Mouse (Mus musculus): ENCODE results near the gene Radil. TPM values are rescaled to one million over a fixed set of nuclear protein-coding genes. Genes with fewer than 3 reads are reported as not detected.

Gene Radil
- polyA plus RNA-seq, 1 experiment from 2014 or later = 2.4 TPM

DNA sequence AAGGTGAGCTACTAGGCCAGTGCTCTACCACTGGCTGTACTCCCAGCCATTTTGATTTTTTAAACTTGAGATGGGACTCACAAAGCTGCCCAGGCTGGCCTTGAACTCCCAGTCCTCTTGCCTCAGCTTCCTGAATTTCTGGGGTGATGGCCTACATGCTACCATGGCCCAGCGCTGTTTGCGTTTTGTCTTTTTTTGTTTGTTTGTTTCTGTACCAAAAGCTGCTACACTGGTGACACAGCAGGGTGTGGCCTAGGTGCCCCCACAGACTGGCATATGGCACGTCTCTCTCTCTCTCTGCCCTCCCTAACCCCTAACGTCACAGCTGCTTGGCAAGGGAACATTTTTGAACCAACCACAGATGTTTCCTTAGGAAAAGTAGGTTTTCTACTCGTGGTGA is 91.1 kb downstream of the Radil start:
- 84% methylated on average over 5 of the region's 5 CpGs for WGBS

GRCm38 (mm10) chr5:142458791-142459557 is 91.9 kb downstream of the Radil start:
- Histone ChIP-seq H3K4me3 (ENCODE audit: low read depth, low read length) (no peak overlapping the region), H3K4me1 (ENCODE audit: control insufficient read depth, insufficient read depth, low read length) (no peaks in the 10 kb centered on the region), H3K4me2 (ENCODE audit: low read depth, low read length) (no peak overlapping the region), H3K36me3 (replicated peaks; ENCODE audit: control insufficient read depth, insufficient read depth, low read depth, low read length) (peaks cover 2% of the 10 kb centered on the region; the same call in 1 of the 2 replicates), H3K9me3 (replicated peaks; ENCODE audit: control insufficient read depth, low read length) (no peaks in the 10 kb centered on the region), H3K27me3 (ENCODE audit: control insufficient read depth, insufficient read depth, low read length) (no peaks in the 10 kb centered on the region), H3K27ac (replicated peaks; ENCODE audit: low read depth, low read length) (no peak overlapping the region), H3K9ac (replicated peaks; ENCODE audit: low read length) (no peak overlapping the region)
- DNase-seq (ENCODE audit: low spot score) = no peak
- WGBS = 86% methylated on average over 17 of the region's 17 CpGs
- ATAC-seq (replicated peaks; ENCODE audit: insufficient number of reproducible peaks, low FRiP score, low TSS enrichment, low read depth) = no peak

More for the DNA sequence above, 91.1 kb downstream of the Radil start:
- Histone ChIP-seq H3K36me3 (replicated peaks; ENCODE audit: control insufficient read depth, insufficient read depth, low read depth, low read length) (peaks cover 2% of the 10 kb centered on the region; the same call in 1 of the 2 replicates), H3K4me1 (ENCODE audit: control insufficient read depth, insufficient read depth, low read length) (0 out of 2 replicates have a peak, but pooled peaks cover 2% of the 10 kb centered on the region), H3K4me3 (ENCODE audit: low read depth, low read length) (no peak overlapping the region), H3K9me3 (replicated peaks; ENCODE audit: control insufficient read depth, low read length) (no peaks in the 10 kb centered on the region), H3K4me2 (ENCODE audit: low read depth, low read length) (no peak overlapping the region), H3K9ac (replicated peaks; ENCODE audit: low read length) (no peak overlapping the region), H3K27me3 (ENCODE audit: control insufficient read depth, insufficient read depth, low read length) (no peaks in the 10 kb centered on the region), H3K27ac (replicated peaks; ENCODE audit: low read depth, low read length) (no peak overlapping the region)
- DNase-seq (ENCODE audit: low spot score) = no peak
- ATAC-seq (replicated peaks; ENCODE audit: insufficient number of reproducible peaks, low FRiP score, low TSS enrichment, low read depth) = no peak

- peaks cover 7% of the 10 kb centered on the region; the same call in 1 of the 2 replicates for H3K36me3 ChIP-seq (replicated peaks; ENCODE audit: control insufficient read depth, insufficient read depth, low read depth, low read length)
- no peak overlapping the region for H3K4me3 ChIP-seq (ENCODE audit: low read depth, low read length)
- DNase-seq (ENCODE audit: low spot score) (no peak), ATAC-seq (replicated peaks; ENCODE audit: insufficient number of reproducible peaks, low FRiP score, low TSS enrichment, low read depth) (no peak)
- no peaks in the 10 kb centered on the region for H3K9me3 ChIP-seq (replicated peaks; ENCODE audit: control insufficient read depth, low read length)
- WGBS = 82% methylated on average over 10 of the region's 10 CpGs
- H3K27ac ChIP-seq (replicated peaks; ENCODE audit: low read depth, low read length) = no peak overlapping the region
- H3K9ac ChIP-seq (replicated peaks; ENCODE audit: low read length) = no peak overlapping the region
- H3K27me3 ChIP-seq (ENCODE audit: control insufficient read depth, insufficient read depth, low read length) = no peaks in the 10 kb centered on the region
- no peak overlapping the region for H3K4me2 ChIP-seq (ENCODE audit: low read depth, low read length)
- H3K4me1 ChIP-seq (ENCODE audit: control insufficient read depth, insufficient read depth, low read length) = no peaks in the 10 kb centered on the region
Observed at GRCm38 (mm10) chr5:142457345-142457744, 93.6 kb downstream of the Radil start.

- no peak overlapping the region for H3K4me3 ChIP-seq (ENCODE audit: low read depth, low read length)
- peaks cover 7% of the 10 kb centered on the region; the same call in 1 of the 2 replicates for H3K36me3 ChIP-seq (replicated peaks; ENCODE audit: control insufficient read depth, insufficient read depth, low read depth, low read length)
- H3K4me1 ChIP-seq (ENCODE audit: control insufficient read depth, insufficient read depth, low read length) = no peaks in the 10 kb centered on the region
- no peak overlapping the region for H3K9ac ChIP-seq (replicated peaks; ENCODE audit: low read length)
- WGBS = 63% methylated on average over 13 of the region's 15 CpGs
- no peaks in the 10 kb centered on the region for H3K27me3 ChIP-seq (ENCODE audit: control insufficient read depth, insufficient read depth, low read length)
- H3K27ac ChIP-seq (replicated peaks; ENCODE audit: low read depth, low read length) = no peak overlapping the region
- DNase-seq (ENCODE audit: low spot score) (no peak), ATAC-seq (replicated peaks; ENCODE audit: insufficient number of reproducible peaks, low FRiP score, low TSS enrichment, low read depth) (no peak)
- no peak overlapping the region for H3K4me2 ChIP-seq (ENCODE audit: low read depth, low read length)
- no peaks in the 10 kb centered on the region for H3K9me3 ChIP-seq (replicated peaks; ENCODE audit: control insufficient read depth, low read length)
Observed at GRCm38 (mm10) chr5:142456318-142456717, 94.6 kb downstream of the Radil start.

- Histone ChIP-seq H3K27ac (replicated peaks; ENCODE audit: low read depth, low read length) (no peak overlapping the region), H3K9me3 (replicated peaks; ENCODE audit: control insufficient read depth, low read length) (no peaks in the 10 kb centered on the region), H3K9ac (replicated peaks; ENCODE audit: low read length) (no peak overlapping the region), H3K4me1 (ENCODE audit: control insufficient read depth, insufficient read depth, low read length) (no peaks in the 10 kb centered on the region), H3K36me3 (replicated peaks; ENCODE audit: control insufficient read depth, insufficient read depth, low read depth, low read length) (peaks cover 7% of the 10 kb centered on the region; the same call in 1 of the 2 replicates), H3K4me3 (ENCODE audit: low read depth, low read length) (no peak overlapping the region), H3K4me2 (ENCODE audit: low read depth, low read length) (no peak overlapping the region), H3K27me3 (ENCODE audit: control insufficient read depth, insufficient read depth, low read length) (no peaks in the 10 kb centered on the region)
- no peak for ATAC-seq (replicated peaks; ENCODE audit: insufficient number of reproducible peaks, low FRiP score, low TSS enrichment, low read depth)
- no peak for DNase-seq (ENCODE audit: low spot score)
- 93% methylated on average over 13 of the region's 13 CpGs for WGBS
Observed at GRCm38 (mm10) chr5:142453742-142454141, 97.2 kb downstream of the Radil start.

GRCm38 (mm10) chr5:142451759-142452158 is 99.1 kb downstream of the Radil start:
- Histone ChIP-seq H3K9ac (replicated peaks; ENCODE audit: low read length) (no peak overlapping the region), H3K27ac (replicated peaks; ENCODE audit: low read depth, low read length) (no peak overlapping the region), H3K4me1 (ENCODE audit: control insufficient read depth, insufficient read depth, low read length) (peaks cover 3% of the 10 kb centered on the region; the same call in 1 of the 2 replicates), H3K4me2 (ENCODE audit: low read depth, low read length) (no peak overlapping the region), H3K36me3 (replicated peaks; ENCODE audit: control insufficient read depth, insufficient read depth, low read depth, low read length) (peaks cover 7% of the 10 kb centered on the region; the same call in 1 of the 2 replicates), H3K4me3 (ENCODE audit: low read depth, low read length) (no peak overlapping the region), H3K9me3 (replicated peaks; ENCODE audit: control insufficient read depth, low read length) (no peaks in the 10 kb centered on the region), H3K27me3 (ENCODE audit: control insufficient read depth, insufficient read depth, low read length) (no peaks in the 10 kb centered on the region)
- DNase-seq (ENCODE audit: low spot score) (peak; percentile 69), ATAC-seq (replicated peaks; ENCODE audit: insufficient number of reproducible peaks, low FRiP score, low TSS enrichment, low read depth) (no peak)
- WGBS = 11% methylated on average over 1 of the region's 1 CpGs

GRCm38 (mm10) chr5:142450846-142451245 is 100.1 kb downstream of the Radil start:
- Histone ChIP-seq H3K4me3 (ENCODE audit: low read depth, low read length) (no peak overlapping the region), H3K36me3 (replicated peaks; ENCODE audit: control insufficient read depth, insufficient read depth, low read depth, low read length) (peaks cover 7% of the 10 kb centered on the region; the same call in 1 of the 2 replicates), H3K4me1 (ENCODE audit: control insufficient read depth, insufficient read depth, low read length) (peaks cover 3% of the 10 kb centered on the region; the same call in 1 of the 2 replicates), H3K9ac (replicated peaks; ENCODE audit: low read length) (no peak overlapping the region), H3K9me3 (replicated peaks; ENCODE audit: control insufficient read depth, low read length) (no peaks in the 10 kb centered on the region), H3K27me3 (ENCODE audit: control insufficient read depth, insufficient read depth, low read length) (no peaks in the 10 kb centered on the region), H3K27ac (replicated peaks; ENCODE audit: low read depth, low read length) (no peak overlapping the region), H3K4me2 (ENCODE audit: low read depth, low read length) (no peak overlapping the region)
- DNase-seq (ENCODE audit: low spot score) = no peak
- ATAC-seq (replicated peaks; ENCODE audit: insufficient number of reproducible peaks, low FRiP score, low TSS enrichment, low read depth) = no peak
- 90% methylated on average over 9 of the region's 9 CpGs for WGBS

- no peaks in the 10 kb centered on the region for H3K9me3 ChIP-seq (replicated peaks; ENCODE audit: control insufficient read depth, low read length)
- no peak overlapping the region for H3K27ac ChIP-seq (replicated peaks; ENCODE audit: low read depth, low read length)
- H3K9ac ChIP-seq (replicated peaks; ENCODE audit: low read length) = no peak overlapping the region
- H3K4me3 ChIP-seq (ENCODE audit: low read depth, low read length) = no peak overlapping the region
- H3K27me3 ChIP-seq (ENCODE audit: control insufficient read depth, insufficient read depth, low read length) = no peaks in the 10 kb centered on the region
- no peak for ATAC-seq (replicated peaks; ENCODE audit: insufficient number of reproducible peaks, low FRiP score, low TSS enrichment, low read depth)
- H3K4me2 ChIP-seq (ENCODE audit: low read depth, low read length) = no peak overlapping the region
- peaks cover 8% of the 10 kb centered on the region; the same call in 1 of the 2 replicates for H3K4me1 ChIP-seq (ENCODE audit: control insufficient read depth, insufficient read depth, low read length)
- DNase-seq (ENCODE audit: low spot score) = no peak
- WGBS = 39% methylated on average over 12 of the region's 12 CpGs
- peaks cover 1% of the 10 kb centered on the region; the same call in 1 of the 2 replicates for H3K36me3 ChIP-seq (replicated peaks; ENCODE audit: control insufficient read depth, insufficient read depth, low read depth, low read length)
Observed at GRCm38 (mm10) chr5:142448623-142449022, 102.3 kb downstream of the Radil start.
